Comparison of ENCODE assay signal across 10 mouse cellular contexts in the genomic region with DNA sequence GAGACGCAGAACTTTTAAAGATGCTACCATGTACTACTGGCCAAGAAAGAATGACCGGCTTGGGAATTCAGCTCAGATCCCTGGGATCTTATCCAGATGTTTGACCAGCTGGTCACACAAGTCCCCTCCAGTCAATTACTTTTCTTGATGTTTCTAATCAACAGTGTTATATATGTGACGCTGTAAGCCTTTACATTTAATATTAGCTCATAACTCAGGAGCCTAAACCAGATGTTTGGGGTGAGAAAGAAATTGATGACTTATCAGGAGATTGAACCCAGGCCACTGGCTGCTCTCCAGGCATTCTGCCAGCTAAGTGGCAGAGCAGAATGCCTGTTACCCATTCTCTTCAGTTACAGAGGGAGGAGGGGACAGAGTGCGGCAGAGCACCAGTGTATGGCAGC. TPM values are rescaled to one million over a fixed set of nuclear protein-coding genes. Genes with fewer than 3 reads are reported as not detected.
DNase-seq lines count a peak whose midpoint lies in the region; ATAC-seq and TF ChIP-seq lines count a peak whose summit lies in the region.
"Had no signal": no experiment of that assay in that cellular context is flagged by ENCODE, and none has a peak within 500 bp of the region (broad histone marks: within the 10 kb centered on the region; RNA-seq: fewer than 3 reads in every experiment).

No protein-coding gene starts in this region.

- no peak for DNase-seq in midbrain, postnatal 0 days (ENCODE audit: low spot score)
- no peak for DNase-seq in kidney, adult 2 months
- DNase-seq: spleen, adult 18-20 months had no signal

- no peak overlapping the region for H3K27ac ChIP-seq in hindbrain, embryonic 15.5 days (replicated peaks)
- H3K27ac ChIP-seq in hindbrain, embryonic 16.5 days (ENCODE audit: low read depth, low read length): no peak overlapping the region
- H3K27ac ChIP-seq in midbrain, embryonic 15.5 days: no peak overlapping the region
- H3K27ac ChIP-seq in midbrain, postnatal 0 days (ENCODE audit: low read depth, low read length): no peak overlapping the region
- H3K27ac ChIP-seq in intestine, embryonic 16.5 days (ENCODE audit: low read length): no peak overlapping the region; the same call in 1 of the 2 replicates
- H3K27ac ChIP-seq in stomach, embryonic 16.5 days (ENCODE audit: low read length): no peak overlapping the region
- H3K27ac ChIP-seq in kidney, adult 2 months (ENCODE audit: insufficient read depth, low read depth, low read length): no peak overlapping the region

- H3K36me3 ChIP-seq in hindbrain, embryonic 15.5 days: no peaks in the 10 kb centered on the region
- no peaks in the 10 kb centered on the region for H3K36me3 ChIP-seq in hindbrain, embryonic 16.5 days (ENCODE audit: control insufficient read depth, insufficient read depth, low read length)
- no peaks in the 10 kb centered on the region for H3K36me3 ChIP-seq in midbrain, embryonic 15.5 days (replicated peaks)
- no peaks in the 10 kb centered on the region for H3K36me3 ChIP-seq in midbrain, postnatal 0 days (ENCODE audit: insufficient read depth, low read length)
- H3K36me3 ChIP-seq in intestine, embryonic 16.5 days (ENCODE audit: control insufficient read depth, insufficient read depth, low read length): no peaks in the 10 kb centered on the region
- no peaks in the 10 kb centered on the region for H3K36me3 ChIP-seq in stomach, embryonic 16.5 days (ENCODE audit: control insufficient read depth, insufficient read depth, low read length)
- H3K36me3 ChIP-seq in kidney, adult 2 months (ENCODE audit: control insufficient read depth, insufficient read depth, low read length): no peaks in the 10 kb centered on the region

- no peak for TF ChIP-seq POLR2A in kidney, adult 2 months (IDR thresholded peaks at IDR 0.05; ENCODE audit: low read depth, low read length)

- H3K4me1 ChIP-seq in hindbrain, embryonic 15.5 days (replicated peaks): peaks cover 3% of the 10 kb centered on the region
- H3K4me1 ChIP-seq in hindbrain, embryonic 16.5 days (ENCODE audit: control insufficient read depth, insufficient read depth, low read depth, low read length): no peaks in the 10 kb centered on the region; the same call in 1 of the 2 replicates
- H3K4me1 ChIP-seq in midbrain, embryonic 15.5 days: peaks cover 4% of the 10 kb centered on the region
- H3K4me1 ChIP-seq in midbrain, postnatal 0 days (ENCODE audit: insufficient read depth, low read length): no peaks in the 10 kb centered on the region
- no peaks in the 10 kb centered on the region for H3K4me1 ChIP-seq in intestine, embryonic 16.5 days (ENCODE audit: control insufficient read depth, insufficient read depth, low read length)
- H3K4me1 ChIP-seq in stomach, embryonic 16.5 days (ENCODE audit: control insufficient read depth, insufficient read depth, low read length): no peaks in the 10 kb centered on the region
- no peaks in the 10 kb centered on the region for H3K4me1 ChIP-seq in kidney, adult 2 months (ENCODE audit: control insufficient read depth, insufficient read depth, low read length)

- H3K27me3 ChIP-seq in hindbrain, embryonic 15.5 days: peaks cover 15% of the 10 kb centered on the region
- H3K27me3 ChIP-seq in hindbrain, embryonic 16.5 days (replicated peaks; ENCODE audit: control insufficient read depth, insufficient read depth, low read length): peaks cover 7% of the 10 kb centered on the region
- peaks cover 17% of the 10 kb centered on the region; the same call in 1 of the 2 replicates for H3K27me3 ChIP-seq in midbrain, embryonic 15.5 days (replicated peaks)
- peaks cover 10% of the 10 kb centered on the region; the same call in 1 of the 2 replicates for H3K27me3 ChIP-seq in midbrain, postnatal 0 days (ENCODE audit: insufficient read depth, low read length)
- H3K27me3 ChIP-seq in intestine, embryonic 16.5 days (replicated peaks; ENCODE audit: control insufficient read depth, insufficient read depth, low read length): no peaks in the 10 kb centered on the region
- H3K27me3 ChIP-seq in stomach, embryonic 16.5 days (ENCODE audit: control insufficient read depth, insufficient read depth, low read length): no peaks in the 10 kb centered on the region
- no peaks in the 10 kb centered on the region for H3K27me3 ChIP-seq in kidney, adult 2 months (replicated peaks; ENCODE audit: control insufficient read depth, insufficient read depth, low read length)

- H3K9me3 ChIP-seq in hindbrain, embryonic 15.5 days: no peaks in the 10 kb centered on the region
- H3K9me3 ChIP-seq in hindbrain, embryonic 16.5 days (ENCODE audit: control insufficient read depth, low read length): no peaks in the 10 kb centered on the region
- H3K9me3 ChIP-seq in midbrain, embryonic 15.5 days: no peaks in the 10 kb centered on the region
- H3K9me3 ChIP-seq in midbrain, postnatal 0 days (ENCODE audit: low read length): no peaks in the 10 kb centered on the region
- no peaks in the 10 kb centered on the region for H3K9me3 ChIP-seq in intestine, embryonic 16.5 days (ENCODE audit: control insufficient read depth, low read length)
- H3K9me3 ChIP-seq in stomach, embryonic 16.5 days (replicated peaks; ENCODE audit: control insufficient read depth, low read length): no peaks in the 10 kb centered on the region

- H3K9ac ChIP-seq in hindbrain, embryonic 15.5 days: no peak overlapping the region
- no peak overlapping the region for H3K9ac ChIP-seq in hindbrain, embryonic 16.5 days (ENCODE audit: low read depth, low read length)
- H3K9ac ChIP-seq in midbrain, embryonic 15.5 days: no peak overlapping the region
- H3K9ac ChIP-seq in midbrain, postnatal 0 days (replicated peaks; ENCODE audit: low read length, poor library complexity, severe bottlenecking): no peak overlapping the region
- H3K9ac ChIP-seq in intestine, embryonic 16.5 days (ENCODE audit: low read depth, low read length): no peak overlapping the region
- no peak overlapping the region for H3K9ac ChIP-seq in stomach, embryonic 16.5 days (ENCODE audit: low read length)
- H3K9ac ChIP-seq: forebrain, postnatal 0 days had no signal

- no peak for TF ChIP-seq CTCF in midbrain, postnatal 0 days (IDR thresholded peaks at IDR 0.05)
- TF ChIP-seq CTCF in kidney, adult 2 months (conservative IDR thresholded peaks at IDR 0.05; ENCODE audit: insufficient read depth, insufficient read length, low read depth, low read length): no peak

- H3K4me3 ChIP-seq in hindbrain, embryonic 15.5 days: no peak overlapping the region
- no peak overlapping the region for H3K4me3 ChIP-seq in hindbrain, embryonic 16.5 days (ENCODE audit: low read length)
- H3K4me3 ChIP-seq in midbrain, embryonic 15.5 days: no peak overlapping the region
- no peak overlapping the region for H3K4me3 ChIP-seq in midbrain, postnatal 0 days (ENCODE audit: low read depth, low read length)
- H3K4me3 ChIP-seq in intestine, embryonic 16.5 days (ENCODE audit: low read length): no peak overlapping the region
- no peak overlapping the region for H3K4me3 ChIP-seq in stomach, embryonic 16.5 days (replicated peaks; ENCODE audit: low read length)
- H3K4me3 ChIP-seq in kidney, adult 2 months (ENCODE audit: insufficient read depth, low read depth, low read length): no peak overlapping the region
- H3K4me3 ChIP-seq: erythroblast, embryonic 14.5 days had no signal

- H3K4me2 ChIP-seq in hindbrain, embryonic 15.5 days: no peak overlapping the region
- no peak overlapping the region for H3K4me2 ChIP-seq in hindbrain, embryonic 16.5 days (ENCODE audit: low read length)
- no peak overlapping the region for H3K4me2 ChIP-seq in midbrain, embryonic 15.5 days
- H3K4me2 ChIP-seq in midbrain, postnatal 0 days (ENCODE audit: low read depth, low read length, poor library complexity, severe bottlenecking): no peak overlapping the region
- H3K4me2 ChIP-seq in intestine, embryonic 16.5 days (ENCODE audit: low read depth, low read length): no peak overlapping the region
- no peak overlapping the region for H3K4me2 ChIP-seq in stomach, embryonic 16.5 days (ENCODE audit: low read depth, low read length)

- 0 out of 2 replicates have a peak, but pooled peaks have one; percentile 30 for ATAC-seq in hindbrain, embryonic 15.5 days (ENCODE audit: low FRiP score, low read depth)
- no peak for ATAC-seq in hindbrain, embryonic 16.5 days
- 0 out of 2 replicates have a peak, but pooled peaks have one; percentile 3 for ATAC-seq in midbrain, embryonic 15.5 days (replicated peaks)
- ATAC-seq in midbrain, postnatal 0 days (ENCODE audit: low FRiP score): no peak
- peak; percentile 48 for ATAC-seq in intestine, embryonic 16.5 days
- peak; percentile 25; the same call in 1 of the 2 replicates for ATAC-seq in stomach, embryonic 16.5 days (ENCODE audit: insufficient read depth, low FRiP score)

- WGBS in hindbrain, embryonic 15.5 days: 59% methylated on average over 4 of the region's 4 CpGs
- WGBS in hindbrain, embryonic 16.5 days: 54% methylated on average over 4 of the region's 4 CpGs
- WGBS in midbrain, embryonic 15.5 days: 57% methylated on average over 4 of the region's 4 CpGs
- WGBS in midbrain, postnatal 0 days: 65% methylated on average over 4 of the region's 4 CpGs
- WGBS in intestine, embryonic 16.5 days: 42% methylated on average over 4 of the region's 4 CpGs
- WGBS in stomach, embryonic 16.5 days: 38% methylated on average over 4 of the region's 4 CpGs
- WGBS in kidney, adult 2 months: 58% methylated on average over 4 of the region's 4 CpGs

RNA-seq across cellular contexts. Expression of gene Elac2, which starts 9.9 kb away (rescaled TPM):
- 28.5 and 32.8 TPM in 2 replicates for polyA plus RNA-seq in hindbrain, embryonic 15.5 days (2015; fragmentation: Nextera tagmentation; extraction: Ambion mirVana)
- 28.5 and 28.6 TPM in 2 replicates for polyA plus RNA-seq in hindbrain, embryonic 16.5 days (2015; fragmentation: Nextera tagmentation; extraction: Ambion mirVana)
- 31.0 and 31.9 TPM in 2 replicates for polyA plus RNA-seq in midbrain, embryonic 15.5 days (2015; fragmentation: Nextera tagmentation; extraction: Ambion mirVana)
- 33.6 and 34.5 TPM in 2 replicates for total RNA-seq in midbrain, postnatal 0 days (2014; rRNA removed)
- polyA plus RNA-seq in midbrain, postnatal 0 days (2015; fragmentation: Nextera tagmentation; extraction: Ambion mirVana): 23.4 TPM in 2 replicates
- 24.7 and 26.4 TPM in 2 replicates for polyA plus RNA-seq in intestine, embryonic 16.5 days (2015; fragmentation: Nextera tagmentation; extraction: Ambion mirVana)
- polyA plus RNA-seq in stomach, embryonic 16.5 days (2015; fragmentation: Nextera tagmentation; extraction: Ambion mirVana): 23.5 and 23.6 TPM in 2 replicates
- polyA plus RNA-seq in kidney, adult 2 months (2012; rRNA removed): 16.5 and 20.9 TPM in 2 replicates

Comparison
In these comparisons a context has a peak if more than half of its experiments do, and no peak if none do; other contexts are left out.
1. ATAC-seq: peak in hindbrain, embryonic 15.5 days (single experiment), midbrain, embryonic 15.5 days (single experiment), intestine, embryonic 16.5 days (single experiment) and stomach, embryonic 16.5 days (single experiment); none in hindbrain, embryonic 16.5 days (single experiment) and midbrain, postnatal 0 days (single experiment).